Mouse (Mus musculus): ENCODE measurements around the gene Fpgs. TPM values are rescaled to one million over a fixed set of nuclear protein-coding genes. Genes with fewer than 3 reads are reported as not detected.

Gene Fpgs
- polyA plus RNA-seq (2015; fragmentation: Illumina TruSeq; extraction: RNeasy Lipid Tissue Mini Kit (QIAGEN cat#74804); ENCODE audit: insufficient read depth, low replicate concordance): 9.0 TPM

GRCm38 (mm10) chr2:32704021-32704421 lies at the start of gene Fpgs:
Fpgs (minus strand) TSS chr2:32704145.

GRCm38 (mm10) chr2:32740916-32741272 lies 36.9 kb upstream of the Fpgs start, which contains the start of gene 6330409D20Rik:
6330409D20Rik (minus strand) TSS chr2:32741016.

GRCm38 (mm10) chr2:32720681-32721229 lies 16.8 kb upstream of the Fpgs start, which contains the start of gene Sh2d3c:
Sh2d3c (plus strand) TSS chr2:32721055.

GRCm38 (mm10) chr2:32712934-32713817 lies 9.2 kb upstream of the Fpgs start, which contains the start of gene Cdk9:
Cdk9 (minus strand) TSS chr2:32713076.

GRCm38 (mm10) chr2:32646379-32647056 lies 57.4 kb downstream of the Fpgs start, which contains the start of gene Eng:
Eng (plus strand) TSS chr2:32646595.

Other genes starting within 250 kb of the Fpgs start
- 28.0 TPM for gene Fam102a, start 168.8 kb downstream of the Fpgs start, polyA plus RNA-seq (2015; fragmentation: Illumina TruSeq; extraction: RNeasy Lipid Tissue Mini Kit (QIAGEN cat#74804); ENCODE audit: insufficient read depth, low replicate concordance)
- 56.7 TPM for gene Dpm2, start 133.3 kb downstream of the Fpgs start, polyA plus RNA-seq (2015; fragmentation: Illumina TruSeq; extraction: RNeasy Lipid Tissue Mini Kit (QIAGEN cat#74804); ENCODE audit: insufficient read depth, low replicate concordance)
- gene Pip5kl1, start 129.3 kb downstream of the Fpgs start, polyA plus RNA-seq (2015; fragmentation: Illumina TruSeq; extraction: RNeasy Lipid Tissue Mini Kit (QIAGEN cat#74804); ENCODE audit: insufficient read depth, low replicate concordance): not detected
- 0.15 TPM for gene 9430097D07Rik, start 128.5 kb downstream of the Fpgs start, polyA plus RNA-seq (2015; fragmentation: Illumina TruSeq; extraction: RNeasy Lipid Tissue Mini Kit (QIAGEN cat#74804); ENCODE audit: insufficient read depth, low replicate concordance)
- gene St6galnac4, start 117.0 kb downstream of the Fpgs start, polyA plus RNA-seq (2015; fragmentation: Illumina TruSeq; extraction: RNeasy Lipid Tissue Mini Kit (QIAGEN cat#74804); ENCODE audit: insufficient read depth, low replicate concordance): 16.1 TPM
- gene St6galnac6, start 104.4 kb downstream of the Fpgs start, polyA plus RNA-seq (2015; fragmentation: Illumina TruSeq; extraction: RNeasy Lipid Tissue Mini Kit (QIAGEN cat#74804); ENCODE audit: insufficient read depth, low replicate concordance): 11.3 TPM
- gene Ak1, start 82.4 kb downstream of the Fpgs start, polyA plus RNA-seq (2015; fragmentation: Illumina TruSeq; extraction: RNeasy Lipid Tissue Mini Kit (QIAGEN cat#74804); ENCODE audit: insufficient read depth, low replicate concordance): 6.3 TPM
- 19.9 TPM for gene Eng, start 57.5 kb downstream of the Fpgs start, polyA plus RNA-seq (2015; fragmentation: Illumina TruSeq; extraction: RNeasy Lipid Tissue Mini Kit (QIAGEN cat#74804); ENCODE audit: insufficient read depth, low replicate concordance)
- gene Cdk9, start 8.9 kb upstream of the Fpgs start, polyA plus RNA-seq (2015; fragmentation: Illumina TruSeq; extraction: RNeasy Lipid Tissue Mini Kit (QIAGEN cat#74804); ENCODE audit: insufficient read depth, low replicate concordance): 102 TPM
- gene Sh2d3c, start 16.9 kb upstream of the Fpgs start, polyA plus RNA-seq (2015; fragmentation: Illumina TruSeq; extraction: RNeasy Lipid Tissue Mini Kit (QIAGEN cat#74804); ENCODE audit: insufficient read depth, low replicate concordance): 19.7 TPM
- not detected for gene 6330409D20Rik, start 36.9 kb upstream of the Fpgs start, polyA plus RNA-seq (2015; fragmentation: Illumina TruSeq; extraction: RNeasy Lipid Tissue Mini Kit (QIAGEN cat#74804); ENCODE audit: insufficient read depth, low replicate concordance)
- gene Tor2a, start 53.1 kb upstream of the Fpgs start, polyA plus RNA-seq (2015; fragmentation: Illumina TruSeq; extraction: RNeasy Lipid Tissue Mini Kit (QIAGEN cat#74804); ENCODE audit: insufficient read depth, low replicate concordance): 12.6 TPM
- 0.12 TPM for gene Ttc16, start 71.5 kb upstream of the Fpgs start, polyA plus RNA-seq (2015; fragmentation: Illumina TruSeq; extraction: RNeasy Lipid Tissue Mini Kit (QIAGEN cat#74804); ENCODE audit: insufficient read depth, low replicate concordance)
- 2.1 TPM for gene Ptrh1, start 71.6 kb upstream of the Fpgs start, polyA plus RNA-seq (2015; fragmentation: Illumina TruSeq; extraction: RNeasy Lipid Tissue Mini Kit (QIAGEN cat#74804); ENCODE audit: insufficient read depth, low replicate concordance)
- gene Cfap157, start 80.3 kb upstream of the Fpgs start, polyA plus RNA-seq (2015; fragmentation: Illumina TruSeq; extraction: RNeasy Lipid Tissue Mini Kit (QIAGEN cat#74804); ENCODE audit: insufficient read depth, low replicate concordance): not detected
- gene Stxbp1, start 143.1 kb upstream of the Fpgs start, polyA plus RNA-seq (2015; fragmentation: Illumina TruSeq; extraction: RNeasy Lipid Tissue Mini Kit (QIAGEN cat#74804); ENCODE audit: insufficient read depth, low replicate concordance): 7.0 TPM
- 3.2 TPM for gene Fam129b, start 172.0 kb upstream of the Fpgs start, polyA plus RNA-seq (2015; fragmentation: Illumina TruSeq; extraction: RNeasy Lipid Tissue Mini Kit (QIAGEN cat#74804); ENCODE audit: insufficient read depth, low replicate concordance)

Measured in spleen, adult 10 weeks (tissue).